Mouse (Mus musculus): ENCODE measurements around the gene Dvl1.

Gene Dvl1

GRCm38 (mm10) chr4:155905634-155906033, 58.4 kb downstream of the Dvl1 start:
- peak in 1 of 2 experiments; percentile 16 for DNase-seq (ENCODE audit: inconsistent age in 2 of 2, low spot score in 1 of 2)

DNA sequence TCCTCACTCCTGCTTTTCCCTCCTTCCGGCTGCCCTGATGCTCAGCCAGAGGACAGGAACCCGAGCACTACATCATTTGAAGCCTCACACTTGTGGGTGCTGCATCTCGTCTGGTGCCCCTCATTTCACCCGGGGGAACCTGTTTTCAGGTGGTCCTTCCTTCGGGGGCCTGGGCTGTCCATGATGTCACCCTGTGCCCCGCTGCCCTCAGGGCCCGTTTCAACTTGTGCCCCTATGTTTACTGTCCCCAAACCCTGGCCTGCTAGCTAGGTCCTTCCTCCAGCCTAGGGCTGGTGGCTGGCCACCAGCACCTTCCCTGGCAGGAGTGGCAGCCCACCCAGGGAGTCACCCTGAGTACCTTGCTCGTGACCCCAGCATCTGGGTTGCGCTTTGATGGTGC, 58.9 kb downstream of the Dvl1 start:
- peak; percentile 5 to 18 for DNase-seq (ENCODE audit: inconsistent age in 2 of 2, low spot score in 1 of 2)

DNA sequence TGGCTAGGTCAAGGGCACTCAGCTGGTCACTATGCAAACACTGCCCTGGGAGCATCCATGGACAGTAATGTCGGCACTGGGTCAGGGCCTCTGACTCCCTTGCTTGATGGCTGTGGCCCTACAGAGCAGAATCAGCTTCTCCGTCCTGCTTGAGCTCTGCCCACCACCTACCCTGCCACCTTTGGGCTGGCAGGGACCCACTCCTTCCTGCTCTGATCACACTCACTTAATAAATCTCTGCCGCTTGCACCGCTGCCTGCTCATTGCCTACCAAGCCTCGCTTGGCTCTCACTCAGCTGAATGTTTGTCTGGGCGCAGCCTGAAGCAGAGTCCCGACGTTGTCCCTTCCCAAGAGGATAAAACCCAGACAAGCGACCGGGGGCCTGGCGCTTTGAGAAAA, 59.8 kb downstream of the Dvl1 start:
- peak; percentile 7 to 53 for DNase-seq (ENCODE audit: inconsistent age in 2 of 2, low spot score in 1 of 2)

GRCm38 (mm10) chr4:155908281-155908680, 61.1 kb downstream of the Dvl1 start:
- DNase-seq (ENCODE audit: inconsistent age in 2 of 2, low spot score in 1 of 2), result peak; percentile 3 to 39

DNA sequence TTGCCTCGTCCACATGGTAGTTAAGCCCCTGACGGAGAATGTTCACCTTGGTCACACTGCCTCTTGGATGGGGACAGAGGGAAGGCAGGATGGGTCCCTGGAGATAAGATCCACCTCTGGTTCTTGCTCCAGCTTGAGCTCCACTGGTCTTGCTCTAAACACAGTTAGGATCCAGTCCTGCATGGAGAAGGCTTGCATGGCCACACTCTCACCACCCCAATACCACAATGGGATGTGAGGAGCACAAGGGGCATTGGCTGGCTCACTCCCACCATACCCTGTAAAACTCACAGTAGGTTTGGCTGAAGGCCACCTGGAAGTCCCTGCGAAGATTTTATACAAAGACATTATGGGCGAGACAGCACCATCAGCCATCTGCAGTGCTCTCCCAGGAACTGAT, 61.5 kb downstream of the Dvl1 start:
- no peak for DNase-seq (ENCODE audit: inconsistent age in 2 of 2, low spot score in 1 of 2)
